Mouse (Mus musculus) lung, postnatal 36 days (tissue): ENCODE data around the gene Qsox2.

Experiments
- DNase-seq: peaks from one replicate; pipeline ENCODE4 v3.0.0; 2022; ENCODE audit warnings: mixed read lengths

Qsox2 gene

DNA sequence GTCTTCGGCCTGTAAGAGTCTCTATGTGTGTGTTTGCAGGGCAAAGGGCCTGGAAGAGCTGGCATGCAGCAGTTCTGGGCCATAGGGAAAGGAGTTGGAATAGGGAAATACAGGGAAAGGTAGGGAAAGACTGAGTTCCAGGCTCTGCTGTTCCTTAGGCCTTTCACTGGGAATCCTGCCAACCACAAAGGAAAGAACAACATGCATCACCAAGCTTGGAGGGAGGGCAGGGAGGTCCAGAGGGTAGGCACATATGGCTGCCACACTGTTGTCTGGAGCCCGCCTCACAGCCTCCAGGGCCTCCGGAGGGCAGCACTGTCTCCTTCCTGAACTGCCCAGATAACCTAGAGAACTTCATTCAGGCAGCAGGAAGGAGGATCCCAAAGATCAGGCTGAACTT lies 13.4 kb downstream of the Qsox2 start:
- no peak for DNase-seq

DNA sequence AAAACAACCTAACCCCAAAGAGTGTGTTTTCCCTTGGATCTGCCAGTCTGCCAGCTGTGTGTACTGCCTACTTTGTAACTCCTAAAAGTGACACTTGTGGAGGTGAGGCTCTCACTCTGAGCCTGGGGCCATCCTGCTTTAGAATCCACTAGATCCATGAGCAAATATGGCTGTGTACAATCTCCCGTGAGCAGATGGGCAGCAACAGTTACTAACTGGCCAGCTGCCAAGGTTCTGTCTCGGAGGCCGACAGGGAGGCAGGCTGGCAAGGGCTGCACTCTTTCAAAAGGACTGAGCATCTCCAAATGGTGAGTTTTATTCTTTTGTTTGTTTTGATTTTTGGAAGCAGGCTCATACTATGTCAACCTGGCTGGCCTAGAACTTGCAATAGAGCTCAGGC lies 22.8 kb downstream of the Qsox2 start:
- no peak for DNase-seq

- no peak for DNase-seq
Observed at GRCm38 (mm10) chr2:26209566-26209965, 27.8 kb downstream of the Qsox2 start.

DNA sequence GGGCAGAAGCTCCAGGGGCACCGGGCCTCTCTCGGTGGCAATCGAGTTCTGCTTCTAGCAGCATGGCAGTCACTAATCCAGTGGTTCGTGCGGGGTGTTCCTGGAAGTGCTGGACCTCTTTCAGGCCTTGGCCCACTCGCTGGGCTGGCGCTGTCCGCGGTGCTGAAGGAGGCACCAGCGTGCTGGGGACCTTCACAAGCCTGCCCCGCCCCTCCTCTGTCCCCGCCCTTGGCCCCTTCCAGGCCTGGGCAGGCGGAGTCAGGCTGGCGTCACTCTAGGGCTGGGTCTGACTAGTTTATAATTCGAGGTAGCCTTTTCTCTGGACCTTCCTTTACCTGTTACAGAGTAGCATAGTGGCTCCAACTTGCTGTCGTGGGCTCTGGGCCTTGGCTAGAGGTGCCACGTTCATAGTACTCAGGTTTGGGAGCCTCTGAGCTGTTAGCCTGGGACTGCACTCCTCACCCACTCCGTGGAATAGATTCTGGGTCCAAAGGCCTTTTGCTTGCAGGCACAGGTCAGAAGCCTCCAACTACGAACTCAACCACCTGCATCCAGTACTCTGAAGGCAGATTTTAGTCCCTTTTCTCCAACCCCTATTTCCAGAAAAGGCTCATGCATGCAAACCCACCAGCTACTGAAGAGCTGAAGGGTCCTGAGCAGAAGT lies 29.1 kb downstream of the Qsox2 start, which contains the start of gene Lhx3:
TSS of gene Lhx3 (minus strand) at position 164 of the 664 bp plus-strand sequence.
- peak; percentile 86 for DNase-seq

GRCm38 (mm10) chr2:26207559-26207958 lies 29.8 kb downstream of the Qsox2 start:
- DNase-seq, result no peak

- DNase-seq, result no peak
Observed at GRCm38 (mm10) chr2:26205761-26206160, 31.6 kb downstream of the Qsox2 start.

DNA sequence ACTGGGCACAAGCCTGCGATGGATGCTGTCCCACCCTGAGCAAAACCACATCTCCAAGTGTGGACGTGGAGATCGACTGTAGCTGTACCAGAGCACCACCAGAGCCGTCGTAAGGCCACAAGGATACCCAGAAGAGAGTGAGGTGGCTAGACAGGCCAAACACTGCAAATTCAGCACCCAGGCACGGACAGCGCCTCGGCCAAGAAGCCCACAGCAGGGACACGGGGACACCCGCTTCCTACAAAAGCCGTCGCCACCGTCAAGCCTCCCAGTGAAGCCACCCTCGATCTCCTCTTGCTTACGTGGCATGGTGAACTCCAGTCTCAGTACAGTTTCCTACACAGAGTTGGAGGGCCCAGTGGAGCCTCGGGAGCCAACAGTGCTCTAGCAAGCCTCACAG lies 32.2 kb downstream of the Qsox2 start:
- DNase-seq, result no peak

DNA sequence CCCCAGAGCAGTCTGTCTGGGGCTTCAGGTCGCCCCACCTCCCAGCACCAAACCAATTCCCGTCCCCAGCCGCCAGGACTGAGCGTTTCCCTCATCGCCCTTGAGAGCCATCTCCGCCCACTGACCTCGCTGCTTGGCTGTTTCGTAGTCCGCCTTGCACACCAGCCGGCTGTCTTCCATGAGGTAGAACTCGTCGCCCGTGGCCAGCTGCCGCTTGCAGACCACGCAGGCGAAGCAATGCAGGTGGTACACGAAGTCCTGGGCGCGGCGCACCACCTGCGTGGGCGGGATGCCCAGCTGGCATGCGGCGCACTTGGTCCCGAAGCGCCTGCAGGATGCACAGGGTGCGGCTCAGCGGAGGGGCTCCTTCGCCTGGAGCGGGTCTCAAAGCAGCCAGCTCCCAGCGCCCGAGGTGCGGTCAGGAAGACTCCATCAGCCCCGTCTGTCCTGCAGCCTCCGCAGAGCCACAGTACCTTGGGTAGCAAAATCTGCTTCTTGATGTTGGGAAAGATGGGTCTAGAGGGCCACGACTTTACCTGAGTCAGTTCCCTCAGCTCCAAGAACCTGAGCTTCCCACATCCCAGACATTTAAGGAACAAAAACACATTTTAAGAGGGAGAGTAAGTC lies 34.4 kb downstream of the Qsox2 start:
- no peak for DNase-seq

- no peak for DNase-seq
Observed at GRCm38 (mm10) chr2:26201926-26202848, 35.1 kb downstream of the Qsox2 start.

DNA sequence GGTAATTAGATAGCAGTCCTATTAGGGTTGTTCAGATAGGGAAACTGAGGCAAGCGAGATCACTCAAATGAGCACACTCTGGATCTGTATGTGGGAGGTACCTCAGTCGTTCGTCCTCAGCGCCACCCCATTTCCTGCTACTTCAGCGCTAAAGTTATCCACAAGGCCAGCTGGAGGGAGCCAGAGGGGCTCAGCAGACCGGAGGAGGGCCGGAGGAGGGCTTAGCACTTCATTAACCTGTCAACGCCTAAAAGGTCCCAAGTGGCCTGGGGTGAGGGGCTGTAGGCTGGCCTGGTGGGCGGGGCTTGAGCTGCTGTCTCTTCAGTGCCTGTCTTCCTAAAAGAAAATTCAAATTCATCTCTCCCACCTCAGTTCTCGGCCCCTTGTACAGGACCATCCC lies 38.8 kb downstream of the Qsox2 start:
- peak; percentile 21 for DNase-seq

DNA sequence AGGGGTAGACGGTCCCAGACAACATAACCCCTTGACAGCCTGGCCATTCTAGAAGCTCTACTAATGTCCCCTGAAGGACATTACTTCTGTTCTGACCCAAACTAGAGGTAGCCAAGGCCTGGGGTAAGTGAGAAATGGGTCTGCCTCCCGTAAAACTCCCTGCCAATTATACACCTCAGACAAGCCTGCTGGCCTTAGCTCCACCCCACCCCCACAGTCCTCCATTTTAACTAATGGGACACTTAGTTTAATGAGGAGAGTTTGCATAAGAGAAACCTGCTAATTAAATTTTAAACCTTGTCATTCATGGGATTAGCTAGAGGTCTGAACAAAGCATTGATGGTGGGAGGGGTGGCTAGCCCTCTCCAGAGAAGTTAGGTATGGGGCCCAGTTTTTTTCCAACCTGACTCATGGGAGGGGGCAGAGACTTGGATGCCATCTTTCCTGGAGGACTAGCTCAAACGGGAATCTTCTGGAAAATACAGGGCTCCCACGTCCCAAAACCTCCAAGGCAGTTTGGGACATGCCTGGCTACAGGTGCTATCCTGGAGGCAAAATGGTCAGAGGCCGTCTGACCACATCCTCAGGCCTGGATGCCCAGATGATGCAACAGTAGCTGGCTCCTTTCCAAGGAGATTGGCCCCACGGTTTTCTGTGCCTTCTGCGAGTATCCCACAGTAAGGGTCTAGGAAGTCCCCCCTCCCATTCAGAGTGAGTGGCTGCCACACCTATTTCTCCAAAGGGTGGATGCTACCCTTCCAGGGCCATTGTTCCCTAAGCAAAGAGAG lies 42.6 kb downstream of the Qsox2 start:
- no peak for DNase-seq

DNA sequence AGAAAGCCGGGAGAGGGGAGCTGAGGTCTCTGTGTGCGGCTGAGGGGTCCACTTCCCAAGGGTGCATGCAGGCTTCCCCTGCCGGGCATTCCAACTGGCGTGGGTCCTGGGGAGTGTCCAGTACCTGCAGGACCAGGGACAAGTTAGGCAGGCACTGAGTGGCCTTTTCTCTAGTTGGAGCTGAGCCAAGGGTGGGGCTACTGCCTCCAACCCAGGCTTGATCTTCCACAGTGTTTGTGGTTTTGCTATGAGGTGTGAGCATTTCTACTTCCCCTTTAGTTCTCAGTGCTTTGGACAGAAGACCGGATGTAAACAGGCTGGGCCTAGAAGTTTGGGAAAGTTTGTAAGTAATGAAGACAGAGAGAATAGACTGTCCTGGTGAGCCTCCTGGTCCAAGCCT lies 48.8 kb downstream of the Qsox2 start:
- peak; percentile 79 for DNase-seq

DNA sequence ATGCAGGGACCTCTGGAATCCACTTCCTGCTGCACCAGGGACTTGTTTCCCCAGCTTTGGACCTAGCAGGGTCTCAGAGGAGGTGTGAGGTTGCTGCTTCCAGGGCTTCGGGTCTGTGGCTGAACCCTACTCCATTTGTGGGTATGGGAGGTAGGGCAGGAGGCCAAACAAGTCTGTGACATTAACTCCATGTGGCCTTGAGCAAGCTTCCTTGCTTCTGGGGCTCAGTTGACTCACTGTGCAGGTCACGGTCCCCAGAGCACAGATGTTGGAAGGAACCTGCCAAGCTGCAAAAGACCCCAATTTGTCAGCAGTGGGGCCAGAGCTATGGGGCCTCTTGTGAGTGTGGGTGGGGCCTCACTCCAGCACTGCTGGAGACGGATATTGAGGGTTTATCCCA lies 53.0 kb downstream of the Qsox2 start:
- DNase-seq, result no peak

- DNase-seq, result peak; percentile 65
Observed at GRCm38 (mm10) chr2:26182646-26183045, 54.7 kb downstream of the Qsox2 start.

GRCm38 (mm10) chr2:26177189-26177588 lies 60.1 kb downstream of the Qsox2 start:
- DNase-seq, result no peak

DNA sequence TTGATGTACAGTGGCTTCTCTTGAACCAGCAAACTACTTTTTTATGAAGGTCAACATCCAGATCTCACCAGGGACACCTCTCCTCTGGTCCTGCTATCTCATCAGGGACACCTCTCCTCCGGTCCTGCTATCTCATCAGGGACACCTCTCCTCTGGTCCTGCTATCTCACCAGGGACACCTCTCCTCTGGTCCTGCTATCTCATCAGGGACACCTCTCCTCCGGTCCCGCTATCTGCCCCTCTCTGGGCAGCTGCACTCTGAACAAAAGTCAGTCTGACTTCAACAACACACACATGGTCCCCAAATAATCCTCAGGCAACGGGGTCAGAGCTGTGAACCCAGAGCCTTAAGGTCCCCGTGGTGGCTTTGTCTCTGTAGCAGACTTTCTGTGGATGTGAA lies 60.6 kb downstream of the Qsox2 start:
- no peak for DNase-seq

DNA sequence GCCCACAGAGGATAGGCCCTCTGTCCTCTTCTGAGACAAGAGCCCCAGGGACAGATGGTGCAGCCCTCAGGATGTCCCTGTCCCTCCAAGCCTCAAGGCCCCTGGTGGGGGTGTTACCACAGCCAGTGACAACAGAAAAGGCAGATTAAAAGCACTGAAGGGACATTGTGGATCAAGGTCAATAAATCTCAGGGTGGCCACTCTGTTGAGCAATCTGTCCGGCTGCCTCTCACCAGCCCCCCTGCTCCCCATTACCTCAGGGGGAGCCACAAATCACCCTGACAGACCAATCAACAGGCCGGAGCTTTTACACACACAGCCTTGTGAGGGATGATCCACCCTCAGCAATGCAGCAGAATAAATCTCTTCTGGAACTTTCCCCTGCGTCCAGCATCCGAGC lies 62.1 kb downstream of the Qsox2 start:
- no peak for DNase-seq

DNA sequence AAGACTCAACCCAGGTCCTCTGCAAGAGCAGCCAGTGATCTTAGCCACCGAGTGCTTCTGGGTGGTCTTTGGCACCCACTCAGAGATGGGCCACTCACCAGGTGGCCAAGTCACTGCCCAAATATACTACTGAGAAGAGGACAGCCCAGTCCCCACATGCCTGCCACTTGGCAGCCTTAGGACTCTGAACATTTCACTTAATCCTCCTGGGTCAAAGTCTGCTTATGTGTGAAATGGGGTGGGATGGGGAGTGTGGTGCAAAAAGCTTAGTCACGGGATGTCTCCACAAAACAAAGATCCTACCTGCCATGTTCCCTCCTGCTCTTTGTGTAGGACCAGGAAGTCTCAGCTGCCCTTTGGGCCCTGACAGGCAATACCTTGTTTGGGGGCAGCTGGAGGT lies 65.2 kb downstream of the Qsox2 start:
- no peak for DNase-seq

DNA sequence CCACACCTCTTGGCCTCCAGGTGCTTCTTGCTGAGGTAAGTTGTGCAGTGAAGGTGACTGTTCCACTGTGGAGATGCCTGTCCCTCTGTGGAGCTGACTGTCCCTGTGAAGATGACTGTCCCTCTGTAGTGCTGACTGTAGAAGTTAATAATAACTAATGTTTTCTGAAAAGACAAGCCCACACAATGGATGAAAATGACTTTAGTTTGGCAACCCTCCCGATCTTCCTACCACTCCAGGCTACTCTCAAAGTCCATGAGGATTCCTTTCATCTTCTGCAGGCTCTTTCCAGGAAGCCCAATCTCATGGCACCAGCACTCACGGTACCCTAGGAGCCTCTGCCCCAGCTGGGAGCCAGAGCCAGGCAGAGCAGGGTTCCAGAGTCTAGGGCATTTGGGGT lies 66.9 kb downstream of the Qsox2 start:
- DNase-seq, result no peak

- no peak for DNase-seq
Observed at GRCm38 (mm10) chr2:26168843-26169579, 68.3 kb downstream of the Qsox2 start.

DNA sequence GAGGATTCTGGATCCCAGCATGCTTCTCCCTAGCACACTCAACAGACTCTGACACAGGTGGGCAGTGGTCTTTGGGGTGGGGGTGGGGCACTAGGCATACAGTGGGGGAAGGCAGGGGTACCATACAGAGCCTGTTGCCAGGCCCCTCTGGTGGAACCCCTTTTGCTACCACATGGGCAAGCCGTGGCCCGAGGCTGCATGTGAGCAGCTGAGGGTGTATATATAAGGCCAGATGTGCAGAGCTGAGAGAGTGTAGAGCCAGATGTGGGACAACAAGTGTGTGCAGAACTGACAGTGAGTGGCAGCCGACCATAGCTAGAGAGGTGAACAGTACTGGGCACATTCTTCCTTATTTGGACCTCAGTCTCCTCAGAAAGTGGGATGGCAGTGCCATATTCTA lies 70.4 kb downstream of the Qsox2 start:
- no peak for DNase-seq
